Mouse (Mus musculus) Patski (cell line): ENCODE measurements around the gene Mef2c. TPM values are rescaled to one million over a fixed set of nuclear protein-coding genes. Genes with fewer than 3 reads are reported as not detected.

Source experiments
- ATAC-seq: fragments of 100-300 bp; one replicate; pipeline ENCODE4 v1.8.0; 2021
- CTCF ChIA-PET: fragments of 350-600 bp; sonication (Branson Sonifier 250); formaldehyde crosslinking; loops from one replicate; lab custom pipeline; 2022; ENCODE audit warnings: inconsistent platforms; lab: Charles Lee
- POLR2A ChIA-PET: fragments of 350-600 bp; sonication (Branson Sonifier 250); formaldehyde crosslinking; loops from one replicate; lab custom pipeline; 2022; ENCODE audit warnings: antibody characterized with exemption, inconsistent platforms; lab: Charles Lee
- DNase-seq: peaks from one replicate; pipeline ENCODE4 v3.0.0-alpha.2; 2011; ENCODE audit warnings: low read depth, low spot score
- H3K27me3 ChIP-seq: fragments of 371-371 bp; one replicate; pipeline ENCODE4 v1.5.1; 2021
- CTCF ChIP-seq: fragments of 100-300 bp; IDR thresholded peaks from one replicate; pipeline ENCODE4 v1.5.1; 2021
- in situ Hi-C: fragments of 300-500 bp; cut with MboI; formaldehyde crosslinking; loops from 3 replicates; pipeline ENCODE4 v1.11.1; 2018; ENCODE audit warnings: low pct_unique_long_range_greater_than_20kb, mixed read lengths
- polyA plus RNA-seq: library from polyadenylated mRNA; unstranded; gene quantifications from one replicate; pipeline ENCODE4 v1.2.3, GENCODE M21; 2021

Mef2c gene
- polyA plus RNA-seq, 1 experiment from 2014 or later, result not detected

DNA sequence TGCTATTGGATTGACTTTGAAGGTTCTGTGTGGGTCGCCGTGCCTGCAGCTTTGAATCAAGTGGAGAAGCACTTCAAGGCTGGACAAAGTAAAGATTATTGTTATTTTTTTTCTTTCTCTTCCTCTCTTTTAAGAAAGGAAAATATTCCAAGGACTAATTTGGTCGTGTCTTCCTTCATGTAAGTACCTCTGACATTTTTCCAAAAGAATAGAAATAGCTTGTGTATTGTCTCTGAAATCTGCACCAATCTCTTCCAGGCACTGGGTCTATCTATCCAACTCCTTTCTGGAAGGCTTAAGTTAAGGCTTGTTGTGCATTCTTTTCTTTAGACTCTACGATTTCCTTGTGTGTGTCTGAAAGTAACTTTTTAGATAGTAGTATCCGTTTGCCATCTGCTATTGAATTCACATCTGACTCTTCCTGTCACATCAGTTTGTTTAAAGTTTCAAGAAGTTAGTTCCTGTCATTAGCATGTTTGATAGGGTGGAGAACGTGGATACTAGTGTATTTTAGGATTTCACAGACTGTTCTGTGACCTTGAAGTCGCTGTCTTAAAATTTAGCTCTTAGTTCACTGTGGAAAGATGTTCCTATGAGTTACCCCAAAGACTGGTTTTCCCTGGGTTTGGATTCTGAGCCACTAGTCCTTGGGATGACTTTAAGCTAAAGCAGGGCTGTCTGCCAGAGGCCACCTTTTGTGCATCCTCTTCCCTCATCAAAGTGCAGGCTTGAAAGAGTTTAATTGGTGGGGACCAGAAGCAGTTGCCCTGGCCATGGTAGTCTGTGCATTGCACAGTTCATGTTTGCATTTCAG, 21.3 kb downstream of the Mef2c start:
- no peak for TF ChIP-seq CTCF
- CTCF ChIA-PET, result interaction anchor here (1.4 kb wide), 1 partner anchor 21 kb away, joined by 3 read pairs; no protein-coding TSS in a partner anchor

DNA sequence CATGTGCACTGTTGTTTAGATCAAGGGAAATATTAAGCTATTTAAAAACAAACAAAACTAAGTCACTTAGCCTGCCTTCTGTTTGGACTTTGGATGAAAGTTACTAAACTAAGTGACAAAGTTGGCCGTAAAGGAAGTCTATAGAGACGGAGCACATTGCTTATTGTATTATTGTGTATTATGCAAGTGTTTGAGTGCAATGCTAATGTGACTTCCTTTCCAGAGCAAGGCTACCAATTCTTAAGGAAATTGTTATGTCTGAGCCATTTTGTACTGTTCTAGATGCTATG, 21.8 kb downstream of the Mef2c start:
- in situ Hi-C loops, result no loop called here
- POLR2A ChIA-PET, result no interaction called here
- ATAC-seq (no peak), DNase-seq (no peak)
- H3K27me3 ChIP-seq, result peaks cover 75% of the 10 kb centered on the region
- no peak for TF ChIP-seq CTCF
- CTCF ChIA-PET, result interaction anchor here (1.4 kb wide), 1 partner anchor 20 kb away, joined by 3 read pairs; no protein-coding TSS in a partner anchor

More for the DNA sequence above, 21.3 kb downstream of the Mef2c start:
- ATAC-seq, result no peak
- POLR2A ChIA-PET, result no interaction called here
- DNase-seq, result no peak
- peaks cover 69% of the 10 kb centered on the region for H3K27me3 ChIP-seq
- in situ Hi-C loops, result no loop called here

DNA sequence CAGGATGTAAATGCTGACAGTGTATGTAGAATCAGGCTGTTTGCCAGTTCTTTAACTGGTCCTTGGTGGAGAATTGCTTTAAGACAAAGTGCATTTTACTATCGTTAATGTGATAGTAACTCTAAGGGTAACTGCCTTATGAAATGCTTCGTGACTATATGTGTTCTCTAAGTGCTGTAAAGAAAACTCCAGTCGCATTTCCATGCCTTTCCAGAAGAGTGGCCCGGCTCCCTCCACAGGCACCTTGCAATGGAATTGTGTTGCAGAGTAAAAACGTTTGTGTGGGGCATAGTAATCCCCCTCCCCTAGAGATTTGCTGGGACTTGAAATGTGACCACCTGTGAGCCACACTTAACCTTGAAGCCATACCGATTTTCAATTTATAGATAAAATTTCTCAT, 22.2 kb downstream of the Mef2c start:
- CTCF ChIA-PET, result interaction anchor here (1.4 kb wide), 1 partner anchor 20 kb away, joined by 3 read pairs; no protein-coding TSS in a partner anchor
- no peak for TF ChIP-seq CTCF
- peaks cover 79% of the 10 kb centered on the region for H3K27me3 ChIP-seq
- ATAC-seq, result no peak
- in situ Hi-C loops, result no loop called here
- no peak for DNase-seq
- POLR2A ChIA-PET, result no interaction called here

DNA sequence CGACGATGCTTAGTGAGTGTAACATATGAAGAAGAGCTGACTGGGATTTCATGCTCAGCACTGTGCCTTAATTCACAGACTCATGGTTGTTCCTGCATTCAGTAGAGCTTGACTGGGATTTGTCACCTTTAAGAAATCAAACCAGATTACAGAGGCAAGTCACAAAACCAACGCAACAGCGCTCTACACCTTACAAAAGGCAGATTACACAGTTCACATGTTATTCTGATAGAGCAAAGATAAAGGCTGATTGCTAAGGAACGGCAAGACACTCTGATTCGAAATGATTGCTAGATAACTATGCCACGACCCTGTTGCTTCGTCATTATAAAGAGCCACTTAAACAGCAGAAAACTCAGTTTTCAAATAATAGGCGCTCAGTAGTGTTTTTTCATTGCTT, 24.1 kb downstream of the Mef2c start:
- no peak for ATAC-seq
- ChIA-PET CTCF (no interaction called here), POLR2A (no interaction called here)
- peaks cover 77% of the 10 kb centered on the region for H3K27me3 ChIP-seq
- in situ Hi-C loops, result no loop called here
- TF ChIP-seq CTCF, result no peak
- no peak for DNase-seq

DNA sequence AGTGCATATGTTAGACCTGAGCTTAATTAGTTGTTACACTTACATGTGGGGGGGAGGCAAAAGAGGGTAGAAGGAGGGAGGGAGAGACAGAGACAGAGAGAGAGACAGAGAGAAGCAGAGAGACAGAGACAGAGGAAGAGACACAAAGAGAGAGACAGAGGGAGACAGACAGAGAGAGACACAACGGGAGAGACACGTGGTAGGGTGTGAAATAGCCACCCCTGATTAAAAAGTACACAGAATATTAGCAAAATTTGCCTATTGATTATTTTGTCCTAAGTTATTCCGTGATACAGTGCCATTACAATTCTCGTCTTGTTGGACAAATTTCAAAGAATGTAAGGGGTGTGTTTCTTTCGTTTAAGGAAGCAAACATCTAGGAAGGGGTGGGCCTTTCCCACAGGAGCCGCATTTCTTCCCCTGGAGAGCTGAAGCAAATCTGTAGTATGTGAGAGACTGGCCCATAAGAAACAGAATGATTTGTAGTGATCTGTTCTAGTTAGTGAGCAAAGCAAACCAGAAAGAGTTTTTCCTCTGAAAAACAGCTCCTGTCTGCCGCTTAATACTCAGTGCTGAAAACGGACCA, 26.0 kb downstream of the Mef2c start:
- in situ Hi-C loops, result no loop called here
- ChIA-PET POLR2A (no interaction called here), CTCF (no interaction called here)
- DNase-seq (no peak), ATAC-seq (no peak)
- H3K27me3 ChIP-seq, result peaks cover 79% of the 10 kb centered on the region
- TF ChIP-seq CTCF, result no peak

DNA sequence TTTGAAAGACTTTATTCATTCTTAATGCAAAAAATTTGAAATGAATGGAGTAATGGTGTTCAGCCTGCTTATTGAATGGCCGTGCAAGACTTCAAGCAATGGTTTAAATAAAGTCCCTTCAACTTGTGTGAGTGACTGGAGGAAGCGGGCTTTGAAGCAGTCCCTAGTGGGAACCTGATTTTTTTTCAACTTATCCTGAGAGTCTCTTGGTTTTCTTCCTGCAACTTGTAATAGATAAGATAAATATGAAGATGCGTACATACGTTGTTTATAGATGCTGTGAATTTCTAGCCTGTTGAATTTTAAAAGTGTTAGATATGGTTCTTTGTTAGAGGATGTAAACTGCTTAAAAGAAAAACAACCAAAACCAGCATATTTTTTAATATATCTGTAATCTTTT, 27.1 kb downstream of the Mef2c start:
- no peak for ATAC-seq
- ChIA-PET CTCF (no interaction called here), POLR2A (no interaction called here)

DNA sequence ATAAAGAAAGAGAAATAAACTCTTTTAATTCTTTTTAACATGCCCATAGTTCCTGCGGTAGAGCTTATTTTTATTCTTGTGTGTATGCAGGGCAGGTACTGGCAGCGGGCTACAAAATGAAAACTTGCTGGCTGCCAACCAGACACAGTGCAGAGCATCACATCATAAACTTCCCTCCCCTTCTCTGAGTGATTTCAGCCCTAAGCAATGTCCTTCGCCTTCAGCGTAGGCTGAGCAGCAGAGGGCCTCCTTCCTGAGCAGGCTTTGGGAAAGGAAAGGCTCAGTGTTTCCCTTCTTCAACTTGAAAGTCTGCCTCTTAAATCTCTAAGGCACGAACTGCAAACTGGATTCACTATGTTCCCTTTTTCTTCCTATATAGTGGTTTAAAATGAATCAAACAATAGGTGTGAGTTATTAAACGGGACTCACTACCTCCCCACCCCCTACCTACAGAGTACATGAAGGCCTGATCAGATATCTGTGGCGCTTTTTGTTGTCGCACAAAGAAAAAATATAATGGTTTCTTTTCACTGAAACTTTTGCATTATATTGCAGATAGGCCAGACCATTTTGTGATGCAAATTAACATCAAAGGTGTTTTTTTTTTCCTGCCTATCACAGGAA, 28.2 kb downstream of the Mef2c start:
- peaks cover 72% of the 10 kb centered on the region for H3K27me3 ChIP-seq
- ChIA-PET POLR2A (no interaction called here), CTCF (interaction anchor here (1.0 kb wide), 1 partner anchor 14 kb away, joined by 3 read pairs; no protein-coding TSS in a partner anchor)
- no peak for TF ChIP-seq CTCF
- DNase-seq, result no peak
- in situ Hi-C loops, result no loop called here
- ATAC-seq, result no peak

More for the DNA sequence above, 27.1 kb downstream of the Mef2c start:
- DNase-seq, result no peak
- in situ Hi-C loops, result no loop called here
- no peak for TF ChIP-seq CTCF
- H3K27me3 ChIP-seq, result peaks cover 75% of the 10 kb centered on the region

DNA sequence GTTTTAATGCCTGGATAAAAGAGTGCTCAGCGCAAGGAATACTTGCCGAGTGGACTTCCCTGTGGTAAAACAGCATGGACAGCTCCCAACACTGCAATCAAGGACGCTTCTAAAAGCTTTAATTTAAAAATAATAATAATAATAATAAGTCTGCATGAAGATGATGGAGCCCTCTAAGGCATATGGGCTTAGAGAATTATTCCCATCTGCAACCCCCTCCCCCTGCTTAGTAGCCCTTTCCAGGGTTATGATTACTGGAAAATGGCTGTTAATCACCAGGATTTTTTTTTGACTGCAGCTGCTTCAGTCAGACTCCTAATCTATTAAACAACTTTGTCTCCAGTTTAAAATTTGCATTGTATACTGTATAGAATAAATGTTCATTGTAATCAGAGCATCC, 32.5 kb downstream of the Mef2c start:
- in situ Hi-C loops, result no loop called here
- ChIA-PET POLR2A (no interaction called here), CTCF (interaction anchor here (0.8 to 0.9 kb wide), 2 partner anchors 13 to 16 kb away, joined by 3 read pairs; no protein-coding TSS in a partner anchor)
- DNase-seq (no peak), ATAC-seq (no peak)
- H3K27me3 ChIP-seq, result peaks cover 41% of the 10 kb centered on the region
- no peak for TF ChIP-seq CTCF

DNA sequence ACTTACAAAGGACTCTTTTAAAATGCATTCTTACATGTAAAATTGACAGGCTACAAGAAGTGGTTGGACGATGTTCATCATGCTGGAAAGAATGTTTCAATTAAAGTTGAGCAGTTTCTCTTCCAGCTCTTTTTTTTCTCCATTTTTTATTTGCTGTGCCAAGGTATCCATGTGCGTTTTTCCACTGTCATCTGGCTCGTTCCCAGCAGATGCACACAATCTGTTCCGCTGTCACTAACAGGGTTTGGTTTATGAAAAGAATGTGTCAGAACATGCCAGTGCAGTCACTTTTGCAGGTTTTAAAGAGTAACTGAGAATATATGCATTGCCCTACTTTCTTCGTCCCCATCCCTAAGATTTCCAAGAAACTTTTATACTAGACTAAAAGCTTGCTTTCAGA, 33.3 kb downstream of the Mef2c start:
- H3K27me3 ChIP-seq, result peaks cover 33% of the 10 kb centered on the region
- in situ Hi-C loops, result no loop called here
- no peak for ATAC-seq
- ChIA-PET CTCF (no interaction called here), POLR2A (no interaction called here)
- no peak for TF ChIP-seq CTCF
- DNase-seq, result no peak

DNA sequence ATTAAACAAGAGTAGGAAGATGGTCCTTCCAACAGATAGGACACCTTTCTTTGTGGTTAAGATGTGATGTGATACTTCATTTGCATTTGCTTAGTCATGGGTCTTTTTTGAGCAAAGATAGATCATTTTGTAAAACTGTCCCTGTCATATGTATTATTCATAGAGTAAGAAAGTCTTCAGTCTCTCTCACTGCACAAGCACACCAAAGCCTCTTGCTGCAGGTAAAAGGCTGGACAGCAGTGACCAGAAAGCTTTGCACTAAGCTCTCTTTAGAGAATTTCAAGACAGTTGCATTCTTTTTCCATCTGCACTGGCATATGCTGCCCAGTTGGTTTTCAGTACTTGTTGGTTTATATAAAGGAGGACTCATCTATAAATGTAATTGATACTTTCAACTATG, 36.1 kb downstream of the Mef2c start:
- in situ Hi-C loops, result no loop called here
- TF ChIP-seq CTCF, result no peak
- ChIA-PET CTCF (interaction anchor here (1.9 kb wide), 1 partner anchor 19 kb away, joined by 5 read pairs; no protein-coding TSS in a partner anchor), POLR2A (no interaction called here)
- DNase-seq, result no peak
- H3K27me3 ChIP-seq, result peaks cover 18% of the 10 kb centered on the region
- no peak for ATAC-seq

DNA sequence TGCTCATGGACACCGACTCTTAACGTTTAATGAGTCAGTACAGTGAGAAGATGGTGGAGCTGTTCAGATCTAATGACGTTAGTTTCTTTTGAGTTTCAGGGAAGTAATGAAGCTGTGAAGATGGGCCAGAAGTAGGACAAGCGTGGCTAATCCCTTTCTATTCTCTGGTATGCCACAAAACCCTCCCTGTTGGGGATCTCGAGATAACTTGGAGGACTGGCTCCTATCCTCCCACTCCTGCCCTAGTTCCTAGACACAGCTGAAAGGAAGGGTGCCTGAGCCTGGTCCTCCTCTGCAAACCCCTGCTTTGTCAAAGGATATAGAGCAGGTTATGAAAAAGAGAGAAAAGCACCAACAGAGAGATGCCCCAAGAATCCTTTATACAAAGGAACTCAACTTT, 38.8 kb downstream of the Mef2c start:
- TF ChIP-seq CTCF, result no peak
- peaks cover 5% of the 10 kb centered on the region for H3K27me3 ChIP-seq
- CTCF ChIA-PET, result no interaction called here
- no peak for ATAC-seq
- in situ Hi-C loops, result no loop called here
- no peak for DNase-seq
- POLR2A ChIA-PET, result no interaction called here
